Mouse (Mus musculus): Measurements from ENCODE around the gene BC003965. TPM values are rescaled to one million over a fixed set of nuclear protein-coding genes. Genes with fewer than 3 reads are reported as not detected.
"Not testable (repeated sequence)": the region's sequence is repeated elsewhere in the genome, so short reads cannot be mapped to it uniquely, and the experiment has no call there.

Gene BC003965
- polyA plus RNA-seq, 1 experiment from 2014 or later = 38.3 TPM

GRCm38 (mm10) chr17:25220746-25221145 lies 36.4 kb downstream of the BC003965 start:
- H3K27ac ChIP-seq = no peak overlapping the region
- 74% methylated on average over 1 of the region's 1 CpGs for WGBS
- H3K9me3 ChIP-seq (replicated peaks) = no peaks in the 10 kb centered on the region
- H3K27me3 ChIP-seq = no peaks in the 10 kb centered on the region
- peaks cover 14% of the 10 kb centered on the region for H3K4me1 ChIP-seq
- peaks cover 27% of the 10 kb centered on the region for H3K36me3 ChIP-seq (ENCODE audit: poor library complexity, severe bottlenecking)
- no peak overlapping the region for H3K4me3 ChIP-seq
- no peak overlapping the region for H3K9ac ChIP-seq
- ATAC-seq = no peak
- H3K4me2 ChIP-seq = no peak overlapping the region

- ATAC-seq = peak; percentile 80
- peak overlapping the region; percentile 66 for H3K9ac ChIP-seq
- H3K27ac ChIP-seq = no peak overlapping the region
- WGBS = 2% methylated on average over 20 of the region's 30 CpGs
- peak overlapping the region; percentile 66 for H3K4me2 ChIP-seq
- H3K4me1 ChIP-seq = peaks cover 14% of the 10 kb centered on the region
- peak overlapping the region; percentile 39 for H3K4me3 ChIP-seq
- H3K9me3 ChIP-seq (replicated peaks) = no peaks in the 10 kb centered on the region
- peaks cover 21% of the 10 kb centered on the region for H3K36me3 ChIP-seq (ENCODE audit: poor library complexity, severe bottlenecking)
- no peaks in the 10 kb centered on the region for H3K27me3 ChIP-seq
These were observed 37.6 kb downstream of the BC003965 start for GRCm38 (mm10) chr17:25221821-25222503.

DNA sequence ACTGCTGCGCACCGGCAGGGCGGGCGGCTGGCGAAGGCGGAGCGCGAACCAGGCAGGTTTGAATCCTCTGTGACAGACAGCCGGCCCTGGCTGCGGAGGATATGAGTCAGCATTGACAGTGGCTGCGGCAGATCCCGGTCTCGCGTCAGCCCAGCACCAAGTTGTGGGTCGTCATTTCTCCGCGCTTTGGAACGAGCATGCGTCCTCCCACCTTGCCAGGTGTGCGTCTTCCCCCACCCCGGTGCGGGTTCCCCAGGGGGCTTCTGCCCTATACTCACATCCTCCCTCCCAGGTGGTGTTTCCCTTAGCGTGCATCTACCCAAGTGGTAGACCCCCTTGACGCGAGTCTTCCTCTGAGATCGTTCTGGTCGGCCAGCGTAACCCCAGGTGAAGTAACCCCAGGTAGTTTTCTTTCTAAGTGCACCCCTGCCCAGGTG lies 38.2 kb downstream of the BC003965 start:
- H3K9me3 ChIP-seq (replicated peaks) = not testable (repeated sequence)
- Histone ChIP-seq H3K9ac (peak overlapping the region; percentile 40; the same call in 1 of the 2 replicates), H3K36me3 (ENCODE audit: poor library complexity, severe bottlenecking) (peaks cover 16% of the 10 kb centered on the region)

GRCm38 (mm10) chr17:25222951-25223601 lies 38.7 kb downstream of the BC003965 start:
- no peaks in the 10 kb centered on the region for H3K9me3 ChIP-seq (replicated peaks)
- peak overlapping the region; percentile 6; the same call in 1 of the 2 replicates for H3K4me3 ChIP-seq
- 36% methylated on average over 6 of the region's 6 CpGs for WGBS
- H3K36me3 ChIP-seq (ENCODE audit: poor library complexity, severe bottlenecking) = peaks cover 15% of the 10 kb centered on the region
- no peak overlapping the region for H3K27ac ChIP-seq
- H3K4me1 ChIP-seq = peaks cover 14% of the 10 kb centered on the region
- ATAC-seq = no peak
- peak overlapping the region; percentile 66 for H3K4me2 ChIP-seq
- H3K9ac ChIP-seq = 0 out of 2 replicates have a peak overlapping the region, but pooled peaks have one; percentile 1
- no peaks in the 10 kb centered on the region for H3K27me3 ChIP-seq

More for the DNA sequence above, 38.2 kb downstream of the BC003965 start:
- H3K27ac ChIP-seq, H3K27me3 ChIP-seq: not testable (repeated sequence)
- 14% methylated on average over 14 of the region's 28 CpGs for WGBS
- peak; percentile 89 for ATAC-seq
- Histone ChIP-seq H3K4me2 (peak overlapping the region; percentile 66), H3K4me3 (peak overlapping the region; percentile 6; the same call in 1 of the 2 replicates), H3K4me1 (peaks cover 14% of the 10 kb centered on the region)

DNA sequence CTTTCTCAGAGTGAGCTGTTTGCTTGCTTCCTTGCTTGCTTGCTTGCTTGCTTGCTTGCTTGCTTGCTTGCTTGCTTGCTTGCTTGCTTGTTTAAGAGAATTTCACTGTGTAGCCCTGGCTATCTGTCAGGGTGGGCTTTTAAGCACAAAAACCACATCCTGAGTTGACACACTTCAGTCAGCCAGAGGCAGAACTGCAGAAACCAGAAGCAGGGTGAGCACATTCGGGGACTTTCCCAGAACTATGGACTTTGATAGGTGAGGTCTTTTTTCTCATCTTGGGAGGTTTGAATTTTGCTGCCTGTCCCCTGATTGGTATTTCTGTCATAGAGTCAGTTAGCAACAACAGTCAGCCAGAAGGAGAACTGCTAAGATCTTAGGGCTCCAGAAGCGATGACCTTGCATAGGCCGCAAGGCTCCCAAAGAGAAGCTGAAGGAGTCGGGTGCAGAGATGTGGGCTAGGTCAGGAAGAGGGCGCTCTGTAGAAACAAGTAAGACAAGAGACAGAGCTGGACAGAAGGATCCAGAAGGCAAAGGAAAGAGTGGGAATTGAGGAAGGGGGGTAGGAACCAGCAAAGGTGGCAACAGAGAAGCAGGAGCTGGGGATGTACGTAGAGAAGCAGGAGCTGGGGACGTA lies 40.4 kb downstream of the BC003965 start:
- Histone ChIP-seq H3K4me1 (peaks cover 14% of the 10 kb centered on the region), H3K4me3 (no peak overlapping the region), H3K9me3 (replicated peaks) (no peaks in the 10 kb centered on the region), H3K27ac (no peak overlapping the region), H3K27me3 (no peaks in the 10 kb centered on the region), H3K36me3 (ENCODE audit: poor library complexity, severe bottlenecking) (peaks cover 15% of the 10 kb centered on the region), H3K4me2 (no peak overlapping the region), H3K9ac (no peak overlapping the region)
- ATAC-seq = no peak
- WGBS = 89% methylated on average over 7 of the region's 7 CpGs

DNA sequence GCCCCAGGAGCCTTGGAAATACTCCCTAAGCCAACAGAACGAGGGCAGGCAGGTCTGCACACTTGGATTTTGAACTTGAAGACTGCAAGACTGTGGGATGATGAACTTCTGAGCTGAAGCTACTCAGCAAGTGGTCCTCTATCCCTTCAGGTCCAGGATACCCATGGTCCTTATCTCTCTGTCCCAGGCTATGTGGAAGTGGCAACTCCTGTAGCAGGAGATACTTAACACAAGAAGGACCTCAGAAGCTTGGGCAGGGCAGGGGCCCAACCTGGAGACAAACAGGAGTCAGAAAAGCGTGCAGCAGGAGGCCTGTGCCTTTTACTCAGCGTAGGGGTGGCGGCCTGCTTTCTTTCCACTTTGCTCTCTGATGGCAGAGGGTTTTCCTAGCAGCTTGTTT lies 41.3 kb downstream of the BC003965 start:
- Histone ChIP-seq H3K4me2 (no peak overlapping the region), H3K27me3 (no peaks in the 10 kb centered on the region), H3K27ac (no peak overlapping the region), H3K9ac (no peak overlapping the region), H3K4me3 (no peak overlapping the region), H3K36me3 (ENCODE audit: poor library complexity, severe bottlenecking) (peaks cover 19% of the 10 kb centered on the region), H3K9me3 (replicated peaks) (no peaks in the 10 kb centered on the region), H3K4me1 (peaks cover 14% of the 10 kb centered on the region)
- ATAC-seq = no peak
- WGBS = 92% methylated on average over 4 of the region's 4 CpGs

DNA sequence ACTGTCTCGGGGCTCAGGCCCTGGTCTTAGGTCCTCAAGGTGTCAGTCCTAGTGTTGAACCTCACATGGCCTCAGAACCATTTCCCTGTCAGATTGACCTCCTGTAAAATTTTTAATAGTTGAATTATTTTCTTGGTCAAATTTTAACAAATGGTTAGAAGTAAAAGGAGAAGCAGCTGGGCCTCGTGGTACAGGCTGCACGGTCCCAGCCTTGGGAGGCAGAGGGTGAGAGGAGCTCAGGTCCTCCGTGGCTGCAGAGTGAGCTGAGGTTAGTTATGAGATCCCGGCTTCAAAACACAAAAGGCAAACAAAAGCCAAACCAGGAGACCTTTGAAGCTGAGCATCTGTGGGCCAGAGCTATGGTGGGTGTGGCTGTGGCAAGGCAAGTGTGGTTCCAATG lies 43.6 kb downstream of the BC003965 start:
- no peak overlapping the region for H3K27ac ChIP-seq
- H3K36me3 ChIP-seq (ENCODE audit: poor library complexity, severe bottlenecking) = peaks cover 28% of the 10 kb centered on the region
- no peak overlapping the region for H3K4me3 ChIP-seq
- H3K27me3 ChIP-seq = no peaks in the 10 kb centered on the region
- H3K9me3 ChIP-seq (replicated peaks) = no peaks in the 10 kb centered on the region
- no peak overlapping the region for H3K9ac ChIP-seq
- H3K4me2 ChIP-seq = no peak overlapping the region
- no peak for ATAC-seq
- WGBS = 94% methylated on average over 5 of the region's 5 CpGs
- no peaks in the 10 kb centered on the region for H3K4me1 ChIP-seq

- ATAC-seq = 0 out of 2 replicates have a peak, but pooled peaks have one; percentile 41
- not testable (repeated sequence) for H3K9me3 ChIP-seq (replicated peaks); H3K4me3 ChIP-seq; H3K4me1 ChIP-seq; H3K27me3 ChIP-seq; H3K9ac ChIP-seq; H3K4me2 ChIP-seq; H3K27ac ChIP-seq
- peaks cover 37% of the 10 kb centered on the region for H3K36me3 ChIP-seq (ENCODE audit: poor library complexity, severe bottlenecking)
- WGBS = 76% methylated on average over 17 of the region's 17 CpGs
These were observed 45.8 kb downstream of the BC003965 start for GRCm38 (mm10) chr17:25230014-25230655.

- Histone ChIP-seq H3K36me3 (ENCODE audit: poor library complexity, severe bottlenecking) (peaks cover 39% of the 10 kb centered on the region), H3K9me3 (replicated peaks) (no peaks in the 10 kb centered on the region), H3K27me3 (no peaks in the 10 kb centered on the region), H3K4me1 (no peaks in the 10 kb centered on the region), H3K4me2 (no peak overlapping the region), H3K27ac (no peak overlapping the region), H3K9ac (no peak overlapping the region), H3K4me3 (no peak overlapping the region)
- ATAC-seq = no peak
- WGBS = 92% methylated on average over 3 of the region's 3 CpGs
These were observed 46.3 kb downstream of the BC003965 start for GRCm38 (mm10) chr17:25230700-25231099.

DNA sequence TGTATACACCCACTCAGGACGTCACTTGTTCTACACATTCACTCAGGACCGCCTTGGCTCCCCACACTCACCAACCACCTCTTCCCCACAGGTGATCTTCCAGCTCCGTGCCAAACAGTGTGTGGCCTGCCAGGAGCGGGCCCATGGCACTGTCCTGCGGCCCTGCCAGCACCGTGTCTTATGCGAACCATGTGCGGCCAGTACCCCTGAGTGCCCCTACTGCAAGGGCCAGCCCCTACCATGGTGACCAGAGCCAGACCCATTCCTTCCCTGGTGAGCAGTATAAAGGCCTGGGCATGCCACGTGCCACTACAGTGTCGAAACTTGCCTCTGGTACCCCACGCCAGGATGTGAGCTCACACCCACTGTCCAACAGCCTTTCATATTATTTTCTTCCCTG lies 47.3 kb downstream of the BC003965 start:
- H3K27me3 ChIP-seq; H3K4me3 ChIP-seq; H3K9ac ChIP-seq; H3K27ac ChIP-seq; H3K4me1 ChIP-seq; H3K4me2 ChIP-seq; H3K9me3 ChIP-seq (replicated peaks): not testable (repeated sequence)
- WGBS = 95% methylated on average over 7 of the region's 11 CpGs
- H3K36me3 ChIP-seq (ENCODE audit: poor library complexity, severe bottlenecking) = peaks cover 45% of the 10 kb centered on the region
- peak; percentile 65; the same call in 1 of the 2 replicates for ATAC-seq

DNA sequence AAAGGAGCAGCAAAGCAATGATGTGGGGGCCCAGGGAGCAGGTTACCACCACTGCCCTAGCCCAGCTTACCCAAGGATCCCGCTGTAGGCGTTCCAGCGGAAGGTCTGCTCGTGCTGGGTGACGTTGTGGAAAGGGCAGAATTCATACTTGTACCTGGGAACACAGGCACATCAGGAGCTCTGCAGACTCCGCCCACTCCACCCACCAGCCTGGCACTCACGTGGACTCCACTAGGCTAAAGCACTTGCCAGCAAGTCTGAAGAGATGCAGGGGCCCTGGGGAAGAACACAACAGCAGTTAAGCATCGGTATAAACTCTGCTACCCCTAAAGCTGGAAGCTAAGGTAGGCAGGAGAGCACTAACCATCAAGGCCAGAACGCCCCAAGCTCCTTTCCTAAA lies 51.3 kb downstream of the BC003965 start:
- peaks cover 9% of the 10 kb centered on the region for H3K4me1 ChIP-seq
- no peak for ATAC-seq
- no peaks in the 10 kb centered on the region for H3K9me3 ChIP-seq (replicated peaks)
- no peak overlapping the region for H3K4me2 ChIP-seq
- H3K9ac ChIP-seq = no peak overlapping the region
- WGBS = 89% methylated on average over 9 of the region's 9 CpGs
- no peak overlapping the region for H3K4me3 ChIP-seq
- H3K27ac ChIP-seq = no peak overlapping the region
- peaks cover 38% of the 10 kb centered on the region for H3K36me3 ChIP-seq (ENCODE audit: poor library complexity, severe bottlenecking)
- H3K27me3 ChIP-seq = no peaks in the 10 kb centered on the region
